Mouse (Mus musculus) layer of hippocampus, adult 9-11 months (tissue): ENCODE results near the gene Palm2.

Experiments used
- DNase-seq: peaks from one replicate; pipeline ENCODE4 v3.0.0; 2022

The Palm2 gene

DNA sequence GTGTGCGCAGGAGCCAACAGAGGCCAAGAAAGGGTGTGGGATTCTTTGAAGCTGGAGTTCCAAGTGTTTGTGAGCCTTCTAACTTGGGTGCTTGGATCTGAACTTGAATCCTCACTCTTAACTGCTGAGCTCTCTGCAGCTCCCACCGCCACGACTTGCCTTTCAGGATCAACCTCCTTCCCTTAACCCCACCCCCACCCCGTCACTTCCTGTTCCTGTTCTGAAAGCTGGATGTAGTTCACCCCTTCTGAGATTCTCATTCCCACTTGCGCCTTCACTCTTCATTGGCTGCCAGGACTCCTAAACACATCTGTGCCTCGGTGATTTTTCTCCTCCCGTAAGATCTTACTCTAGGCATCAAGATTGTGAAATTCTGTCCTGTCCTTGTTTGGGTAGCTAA is 240.3 kb downstream of the Palm2 start:
- no peak for DNase-seq

DNA sequence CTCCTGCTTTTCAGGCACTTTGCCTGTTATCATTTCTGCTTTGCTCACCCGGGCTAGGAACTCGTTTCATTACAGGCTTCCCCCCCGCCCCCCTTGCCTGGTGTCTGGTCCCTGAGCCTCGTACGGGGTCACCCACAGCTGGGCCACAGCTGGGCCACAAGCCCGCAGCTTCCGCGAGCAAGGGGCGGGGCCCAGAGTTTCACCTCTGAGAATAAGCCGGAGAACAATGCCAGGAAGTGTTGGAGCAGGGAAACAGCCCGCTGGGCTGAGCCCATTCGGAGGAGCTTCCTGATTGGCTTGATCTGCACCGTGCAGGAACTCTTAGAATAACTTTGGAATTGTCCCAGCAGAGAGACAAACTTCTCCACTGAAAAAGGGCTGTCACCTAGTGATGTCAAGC is 241.3 kb downstream of the Palm2 start:
- no peak for DNase-seq

DNA sequence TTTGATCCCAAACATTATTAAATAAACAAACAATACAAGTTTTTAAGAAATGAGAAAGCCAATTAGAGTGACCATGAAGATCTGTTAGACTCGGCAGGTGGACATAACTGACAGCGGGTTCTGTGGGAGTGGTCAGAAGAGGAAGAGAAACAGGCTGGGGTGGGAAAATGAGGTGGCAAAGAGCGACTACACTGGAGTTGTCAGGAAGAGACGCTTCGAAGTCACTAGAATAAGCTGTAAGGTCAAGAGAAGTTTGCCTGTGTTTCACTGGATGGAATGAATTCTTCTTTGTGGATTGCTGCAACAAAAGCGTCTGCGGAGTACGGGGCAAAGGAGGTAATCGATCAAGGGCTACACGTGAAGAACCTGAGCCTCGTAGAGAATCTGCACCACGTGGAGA is 243.9 kb downstream of the Palm2 start:
- no peak for DNase-seq

DNA sequence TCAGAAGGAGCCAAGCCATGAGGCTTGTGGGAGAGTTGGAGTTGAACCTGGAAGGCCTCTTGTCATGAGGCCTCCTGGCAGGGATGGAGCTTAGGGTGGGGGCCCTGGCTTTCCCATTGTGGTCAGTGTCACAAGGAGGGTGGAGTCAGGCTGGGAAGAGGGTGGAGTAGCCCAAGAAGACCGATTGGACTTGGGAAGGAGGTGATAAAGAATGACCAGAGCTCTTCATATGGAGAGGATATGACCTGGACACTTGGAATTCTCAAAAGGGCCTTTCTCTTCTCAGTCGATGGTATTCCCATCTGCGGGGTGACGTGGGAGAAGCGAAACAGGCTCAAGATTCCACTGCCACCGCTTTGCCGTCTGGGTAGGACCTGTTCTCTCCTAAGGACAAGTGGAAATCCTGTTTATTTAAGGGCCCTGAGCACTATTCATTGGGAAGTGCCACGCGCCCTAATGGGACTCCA is 245.0 kb downstream of the Palm2 start:
- DNase-seq = no peak

DNA sequence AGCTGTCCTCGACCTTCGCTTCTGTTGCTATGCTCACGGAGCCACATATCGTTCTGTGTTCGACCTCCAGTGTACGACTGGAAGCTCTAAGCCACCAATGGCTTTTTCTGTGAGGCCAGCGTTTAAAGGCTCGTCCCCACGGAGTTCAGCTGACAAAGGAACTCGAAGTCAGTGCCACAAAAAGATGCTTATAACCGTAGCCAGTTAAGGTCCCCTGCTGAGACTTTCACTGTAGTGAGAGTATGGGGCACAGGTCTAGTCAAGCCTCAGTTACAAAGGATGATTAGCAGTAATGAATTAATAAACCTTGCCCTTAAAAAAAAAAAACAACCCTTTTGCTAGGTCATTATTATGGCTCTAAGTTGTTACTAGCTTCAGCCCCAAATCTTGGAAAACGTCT is 246.1 kb downstream of the Palm2 start:
- no peak for DNase-seq

DNA sequence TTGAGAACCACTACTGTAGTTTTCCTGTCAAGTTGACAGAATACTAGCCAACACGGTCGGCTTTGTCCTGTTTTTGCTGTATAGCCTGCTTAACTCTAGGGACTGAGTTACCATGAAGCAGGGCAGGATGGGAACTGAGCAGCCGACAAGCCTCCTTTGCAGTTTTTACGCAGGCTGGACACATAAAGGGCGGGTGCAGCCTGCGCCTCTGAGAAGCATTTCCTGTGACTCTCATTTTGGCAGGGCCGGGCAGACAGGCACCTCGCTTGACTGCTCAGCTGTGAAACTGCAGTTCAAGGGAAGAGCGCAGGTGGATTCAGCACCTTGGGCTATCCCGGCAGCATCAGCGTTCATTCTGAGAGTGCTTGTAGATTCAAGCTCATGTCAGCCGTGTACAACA is 247.5 kb downstream of the Palm2 start:
- no peak for DNase-seq

DNA sequence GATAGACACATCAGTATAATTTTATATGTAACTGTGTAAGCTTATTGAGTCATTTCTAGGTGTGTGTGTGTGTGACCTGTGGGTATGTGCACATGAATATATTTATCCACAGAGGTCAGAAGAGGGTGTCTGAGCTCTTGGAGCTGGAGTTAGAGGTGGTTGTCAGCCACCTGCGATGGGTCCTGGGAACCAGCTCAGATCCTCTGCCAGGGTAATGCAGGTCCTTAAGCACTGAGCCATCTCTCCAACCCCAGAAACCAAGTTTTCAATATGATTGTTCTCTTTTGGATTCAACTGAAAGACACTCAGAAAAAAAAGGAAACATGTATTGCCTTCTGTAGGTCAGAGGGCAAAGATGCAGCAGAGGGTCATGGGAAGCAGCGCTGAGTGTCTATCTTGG is 248.3 kb downstream of the Palm2 start:
- no peak for DNase-seq

DNA sequence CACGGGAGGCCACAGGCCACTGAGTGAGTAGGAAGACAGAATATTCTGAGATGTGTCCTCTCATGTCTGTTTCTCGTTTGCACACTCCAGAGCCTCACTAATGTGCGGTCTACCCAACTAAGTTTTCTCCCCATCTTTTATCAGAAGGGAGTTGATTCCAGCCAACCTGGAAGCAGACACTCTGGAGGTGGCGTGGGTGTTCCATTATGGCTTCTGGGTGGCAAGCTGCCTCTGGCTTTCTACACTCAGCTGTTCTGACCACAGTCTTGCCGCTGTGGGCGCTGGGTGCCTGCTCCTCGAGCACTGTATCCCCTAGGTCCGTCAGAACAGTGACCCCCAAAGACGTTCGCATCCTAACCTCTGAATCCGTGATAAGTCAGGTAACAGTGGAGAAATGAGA is 248.9 kb downstream of the Palm2 start:
- peak; percentile 25 for DNase-seq

DNA sequence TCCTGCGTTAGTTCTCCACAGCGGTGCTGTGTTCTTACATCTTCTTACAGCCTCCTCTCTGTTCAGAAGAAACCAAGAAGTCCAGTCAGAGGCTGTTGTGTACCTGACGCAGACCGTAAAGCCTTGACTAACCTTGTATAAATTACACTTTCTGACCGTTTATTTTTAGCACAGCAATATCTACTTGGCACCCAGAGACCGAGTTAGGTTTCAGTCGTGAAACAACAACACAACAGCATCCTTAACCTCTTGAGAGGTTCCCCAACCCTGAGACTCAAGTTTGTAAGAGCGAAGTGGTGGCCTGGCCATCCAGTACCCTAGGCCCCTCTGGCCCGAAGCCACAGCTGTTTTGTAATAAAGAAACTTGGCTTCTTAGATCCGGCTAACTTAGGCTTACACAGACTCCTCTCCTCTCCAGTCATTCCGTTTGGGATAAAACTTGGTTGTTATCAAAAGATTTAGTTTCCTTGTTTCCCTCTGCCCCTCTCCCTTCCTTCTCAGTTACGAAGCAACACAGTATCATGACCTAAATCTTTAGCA is 250.7 kb downstream of the Palm2 start:
- DNase-seq = no peak

DNA sequence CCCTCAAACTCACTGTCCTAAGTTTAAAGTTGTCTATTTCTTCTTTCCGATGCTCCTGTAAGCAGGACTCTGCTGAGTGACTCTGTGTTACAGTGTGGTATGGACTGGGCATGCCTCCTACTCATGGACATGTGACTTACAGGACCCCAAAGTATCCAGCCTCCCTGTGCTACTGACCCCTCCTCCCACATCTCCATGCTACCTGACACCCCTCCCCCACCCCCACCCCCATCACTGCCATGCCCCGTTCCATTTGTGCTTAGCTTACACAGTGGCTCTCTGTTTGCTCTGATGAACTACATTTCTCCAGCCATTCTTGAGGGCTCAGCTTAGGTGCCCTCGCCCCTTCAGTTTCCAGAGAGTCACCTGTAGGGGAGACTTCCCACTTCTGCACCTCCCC is 252.7 kb downstream of the Palm2 start:
- no peak for DNase-seq

DNA sequence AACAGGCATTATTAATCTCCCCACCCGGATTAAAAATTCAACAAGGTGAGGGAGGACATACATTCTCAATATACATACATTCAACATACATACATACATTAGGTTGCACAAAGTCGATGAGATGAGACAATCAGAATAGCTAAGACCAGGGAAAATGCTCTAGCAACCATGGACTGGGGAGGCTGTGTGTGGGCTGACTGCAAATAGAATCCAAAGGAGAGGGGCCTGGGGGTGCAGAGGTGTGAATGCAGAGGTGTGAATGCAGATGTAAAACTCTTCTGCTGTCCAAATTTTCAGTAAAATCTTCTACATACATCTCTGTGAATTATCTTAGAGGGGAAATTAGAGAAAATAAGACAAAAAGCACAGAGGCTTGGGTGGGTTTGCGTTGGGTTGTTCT is 253.5 kb downstream of the Palm2 start:
- DNase-seq = no peak

DNA sequence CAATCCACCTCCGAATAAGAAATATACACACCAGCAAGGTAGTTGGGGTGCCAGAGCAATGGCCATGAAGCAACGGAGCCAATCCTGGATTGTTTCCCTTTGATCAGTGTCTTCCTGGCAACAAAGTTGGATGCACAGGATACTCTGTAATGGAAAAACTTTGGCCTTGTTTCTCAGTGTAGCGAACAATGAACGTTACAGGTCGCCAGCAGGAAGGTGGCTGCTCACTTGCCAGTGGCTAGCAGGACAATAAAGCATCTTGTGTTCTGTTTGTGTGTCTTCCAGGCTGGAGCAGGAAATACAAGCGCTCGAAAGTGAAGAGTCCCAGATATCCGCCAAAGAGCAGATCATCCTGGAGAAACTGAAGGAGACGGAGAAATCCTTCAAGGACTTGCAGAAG is 254.1 kb downstream of the Palm2 start:
- no peak for DNase-seq

DNA sequence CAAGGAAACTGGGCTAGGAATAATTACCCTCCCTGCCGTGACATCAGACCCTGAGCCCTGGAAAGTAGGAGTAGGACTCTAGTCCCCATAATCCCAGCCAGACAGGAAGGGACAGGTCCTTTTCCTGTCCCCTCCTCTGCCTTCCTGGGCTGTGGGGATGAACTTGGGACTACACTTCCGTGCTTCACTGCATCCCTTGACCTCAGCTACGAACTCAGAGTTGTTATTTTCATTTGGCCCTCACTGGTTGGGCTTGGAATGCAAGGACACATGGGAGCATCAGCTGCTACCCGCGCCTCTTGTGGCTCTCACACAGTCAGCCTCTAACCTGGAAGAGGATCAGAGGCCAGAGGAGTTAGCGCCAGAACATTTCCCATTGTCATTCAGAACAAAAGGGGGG is 256.0 kb downstream of the Palm2 start:
- DNase-seq = no peak

DNA sequence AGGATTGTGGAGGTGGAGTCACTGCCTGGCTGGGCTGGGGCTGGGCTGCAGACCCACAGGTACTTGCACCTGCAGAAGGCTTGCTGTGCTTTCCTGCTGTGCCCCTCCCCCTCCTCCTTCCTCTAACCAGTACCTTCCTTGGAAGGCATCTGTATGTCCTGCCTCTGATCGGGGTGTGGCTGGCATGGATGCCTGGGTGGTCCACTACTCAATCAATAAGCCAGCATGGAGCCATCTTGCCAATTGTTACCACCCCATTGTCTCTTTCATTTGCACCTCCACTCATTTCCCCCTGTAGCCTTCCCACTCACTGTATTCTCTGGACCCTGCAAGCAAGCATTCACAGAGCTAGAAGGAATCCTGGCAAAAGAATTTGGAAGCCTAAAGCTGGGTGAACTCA is 256.8 kb downstream of the Palm2 start:
- DNase-seq = no peak

DNA sequence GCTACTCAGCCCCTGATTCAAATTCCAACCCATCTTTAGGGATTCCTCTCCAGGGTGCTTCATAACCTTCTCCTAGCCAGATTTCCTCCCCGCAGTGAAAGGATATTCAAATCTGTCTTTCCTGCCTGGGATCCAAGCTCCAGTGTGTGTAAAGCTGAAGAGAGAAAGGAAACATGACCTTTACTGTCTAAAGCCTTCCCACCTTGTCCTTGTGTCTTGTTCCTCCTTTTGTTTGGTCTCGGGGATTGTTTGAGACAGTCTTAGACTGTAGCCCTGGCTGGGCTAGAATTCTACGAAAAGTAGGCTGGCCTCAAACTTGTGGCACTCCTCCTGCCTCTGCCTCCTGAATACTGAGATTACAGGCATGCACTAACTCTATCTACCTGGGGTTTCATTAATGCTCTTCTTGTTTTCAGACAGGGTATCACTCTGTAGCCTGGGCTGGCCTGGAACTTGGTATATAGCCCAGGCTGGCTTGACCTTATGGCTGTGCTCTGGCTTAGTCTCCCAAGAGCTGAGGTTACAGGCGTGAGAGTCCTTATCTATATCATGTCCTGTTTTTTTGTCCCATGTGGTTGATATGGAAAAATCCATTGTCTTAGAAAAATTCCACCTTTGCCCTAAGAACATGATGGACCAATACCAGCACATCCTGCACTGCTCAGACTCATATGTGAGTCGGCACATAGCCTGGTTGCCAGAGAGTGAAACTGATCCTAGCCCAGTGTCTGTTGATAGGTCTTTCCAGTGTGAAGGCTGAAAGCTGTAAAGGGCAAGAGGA is 260.5 kb downstream of the Palm2 start:
- DNase-seq = no peak

DNA sequence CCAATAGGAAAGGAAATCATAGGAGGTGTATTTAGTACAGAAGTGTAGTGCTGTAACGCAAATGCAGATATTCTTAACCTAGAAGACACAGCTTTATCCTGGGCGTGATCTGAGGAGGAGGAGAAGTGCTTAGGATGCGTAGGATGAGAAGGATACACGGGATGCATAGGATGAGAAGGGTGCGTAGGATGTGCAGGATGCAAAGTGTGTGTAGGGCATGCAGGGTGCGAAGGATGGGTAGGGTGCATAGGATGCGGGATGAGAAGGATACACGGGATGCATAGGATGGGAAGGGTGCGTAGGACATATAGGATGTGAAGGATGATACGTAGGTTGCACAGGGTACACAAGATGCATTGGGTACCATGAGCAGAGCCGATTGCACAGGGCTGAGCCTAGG is 262.9 kb downstream of the Palm2 start:
- DNase-seq = no peak

DNA sequence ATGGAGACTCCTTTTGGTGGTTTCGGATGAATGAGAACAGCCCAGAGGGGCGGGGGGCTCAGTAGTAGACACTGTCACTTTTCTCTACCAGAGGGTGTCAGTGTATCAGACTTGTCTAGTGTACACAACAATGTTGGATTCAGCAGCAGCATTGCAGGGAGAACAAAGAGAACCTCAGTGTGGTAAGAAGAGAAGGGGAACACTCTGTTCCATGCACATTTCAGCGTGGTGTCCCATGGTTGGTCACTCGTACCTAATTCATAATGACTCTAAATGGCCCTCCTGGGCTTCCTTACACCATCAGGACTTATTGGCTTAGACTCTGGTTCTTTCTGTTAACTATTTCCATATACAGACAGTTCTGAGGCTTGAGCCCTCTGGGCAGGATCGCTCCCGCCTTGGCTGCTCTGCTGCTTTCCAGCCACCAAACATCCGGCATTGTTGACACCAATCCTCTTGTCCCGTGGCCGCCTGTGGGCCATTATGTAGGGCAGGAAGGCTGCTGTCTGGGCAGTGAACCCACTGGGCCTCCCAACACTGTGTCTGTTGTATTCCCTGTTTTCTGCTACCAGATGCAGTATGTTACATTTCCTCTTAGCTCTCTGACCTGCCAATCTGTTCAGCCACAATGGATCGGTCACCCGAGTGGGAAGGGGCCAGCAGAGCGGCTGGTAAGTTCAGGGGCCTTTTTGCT is 264.0 kb downstream of the Palm2 start:
- DNase-seq = peak; percentile 28

DNA sequence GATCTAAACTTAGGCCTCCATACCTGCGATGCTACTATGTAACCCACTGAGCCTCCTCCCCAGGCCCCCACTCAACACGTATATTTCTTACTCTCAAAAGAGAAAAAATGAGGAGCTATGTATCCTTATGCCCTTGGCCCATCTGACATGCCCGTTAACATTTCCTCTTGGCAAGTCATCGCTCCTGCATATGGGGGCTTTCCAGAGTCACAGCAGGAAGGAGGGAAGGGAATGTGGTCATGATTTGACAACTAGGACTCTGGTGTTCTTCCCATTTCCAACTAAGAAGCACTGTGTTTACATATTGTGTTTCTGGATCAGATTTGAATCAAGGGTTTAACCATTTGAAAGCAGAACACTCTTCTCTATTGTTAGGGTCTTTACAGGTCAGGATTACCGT is 267.5 kb downstream of the Palm2 start:
- DNase-seq = no peak

DNA sequence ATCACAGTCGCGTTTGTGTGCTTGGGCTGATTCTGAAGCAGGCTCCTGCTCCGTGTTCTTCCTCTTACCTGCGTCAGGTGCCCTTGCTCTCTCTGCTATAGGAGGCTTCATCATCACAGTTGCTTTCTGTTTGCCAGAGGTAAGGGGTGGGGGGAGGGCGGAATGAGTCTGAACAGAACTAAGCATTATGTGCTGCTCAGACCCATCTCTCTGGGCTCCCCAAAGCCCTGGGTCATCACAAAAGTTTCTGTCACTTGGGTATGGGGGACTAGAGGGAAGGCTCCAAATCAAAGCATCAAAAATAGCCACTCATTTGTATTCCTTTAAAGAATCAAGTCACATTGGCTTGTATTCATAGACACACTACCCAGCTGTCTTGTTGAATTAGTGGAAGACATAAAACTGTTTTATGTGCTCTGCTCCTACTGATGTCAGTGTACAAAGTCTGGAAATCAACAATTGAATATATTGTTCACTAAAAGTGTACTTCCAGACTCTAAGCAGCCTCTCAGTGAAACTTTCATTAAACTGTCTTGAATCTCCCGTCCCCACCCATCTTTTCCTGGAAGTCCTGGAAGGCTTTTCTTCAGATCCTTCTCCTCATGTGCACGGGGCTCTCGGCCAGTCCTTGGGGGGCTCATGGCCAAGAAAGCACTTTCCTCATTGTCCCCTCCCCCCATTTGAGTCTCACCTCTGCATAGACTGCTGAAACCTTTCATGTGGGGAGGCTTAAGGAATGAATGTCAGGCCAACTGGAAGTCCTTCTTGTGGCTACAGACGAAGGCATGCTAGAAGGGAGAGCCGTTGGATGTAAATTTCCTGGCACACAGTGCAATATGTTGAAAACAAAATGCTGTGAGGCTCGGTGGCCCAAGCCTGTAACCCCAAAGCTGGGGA is 269.8 kb downstream of the Palm2 start:
- no peak for DNase-seq

DNA sequence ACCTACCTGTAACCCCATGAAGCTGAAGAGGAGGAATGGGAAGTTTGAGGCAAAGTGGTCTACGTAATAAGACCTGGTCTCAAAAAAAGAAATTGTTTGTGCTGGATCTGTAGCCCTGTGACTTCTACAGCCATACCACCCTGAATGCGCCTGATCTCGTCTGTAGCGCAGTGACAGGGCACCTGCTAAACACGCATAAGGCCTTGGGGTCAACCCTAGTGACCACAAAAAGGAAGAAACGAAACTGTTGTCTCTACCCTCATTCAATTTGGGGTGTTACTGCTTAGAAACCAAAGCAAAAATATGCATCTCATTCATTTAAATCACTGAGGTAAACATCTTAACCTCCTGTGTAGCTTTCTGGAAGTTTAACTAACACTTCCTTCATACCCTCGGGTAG is 270.5 kb downstream of the Palm2 start:
- DNase-seq = no peak

DNA sequence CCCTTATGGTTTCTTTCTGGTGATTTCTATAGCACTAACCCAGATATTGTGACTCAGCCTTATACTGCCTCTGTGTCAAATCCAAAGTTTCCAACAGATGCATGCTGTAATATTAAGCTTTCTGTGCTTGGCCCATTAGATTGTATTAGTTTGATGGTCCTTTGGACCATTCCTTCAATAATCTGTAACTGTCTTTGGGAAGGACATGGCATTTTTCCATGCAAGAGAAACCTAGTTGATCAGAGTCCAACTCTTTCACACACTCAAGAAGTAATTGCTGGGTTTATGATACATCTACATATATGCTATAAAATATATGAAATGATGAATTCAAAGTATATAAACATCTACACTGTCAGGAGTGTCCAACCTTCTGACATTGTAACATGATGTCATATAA is 281.8 kb downstream of the Palm2 start:
- no peak for DNase-seq

DNA sequence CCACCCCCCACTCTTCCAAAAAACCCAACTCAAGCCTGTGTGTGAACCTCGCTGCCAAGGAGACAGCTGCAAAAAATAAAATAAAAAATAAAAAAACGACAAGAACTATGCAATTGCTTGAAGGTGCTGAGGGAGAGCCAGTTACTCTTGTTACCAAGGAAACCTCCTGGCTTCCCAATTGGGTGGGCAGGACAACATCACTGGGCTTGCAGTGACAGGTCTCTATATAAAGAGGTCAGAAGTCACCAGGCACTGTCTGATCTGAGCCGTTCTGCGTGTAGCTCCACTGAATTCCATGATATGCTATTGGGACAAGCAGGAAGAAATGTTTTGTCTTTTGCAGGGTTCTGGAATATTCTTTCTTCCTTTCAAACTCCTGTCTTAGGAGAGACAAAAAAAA is 282.7 kb downstream of the Palm2 start:
- DNase-seq = no peak

DNA sequence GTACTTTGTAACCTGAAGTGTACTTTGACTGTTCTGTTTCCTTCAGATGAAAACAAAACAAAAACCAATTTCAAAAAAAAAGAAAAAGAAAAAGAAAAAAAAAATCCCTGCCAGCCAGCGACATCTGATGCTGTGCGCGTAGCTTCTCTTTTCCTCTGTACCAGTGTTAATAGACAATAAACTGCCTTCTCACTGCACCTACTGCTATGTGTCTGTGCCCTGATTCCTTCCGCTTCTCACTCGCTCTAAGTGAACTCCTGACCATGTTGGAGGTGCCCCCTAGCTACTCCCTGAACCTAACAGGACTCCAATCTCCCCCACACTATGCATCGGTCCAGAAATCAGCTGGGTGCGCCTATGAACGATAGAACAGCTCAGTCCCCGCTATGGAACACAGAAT is 283.3 kb downstream of the Palm2 start, which contains the start of gene Akap2:
TSS of gene Akap2 (plus strand) at position 304 of the 400 bp plus-strand sequence.
- DNase-seq = no peak
